Mouse (Mus musculus): ENCODE results near the gene Csad. TPM values are rescaled to one million over a fixed set of nuclear protein-coding genes. Genes with fewer than 3 reads are reported as not detected.
"Not testable (repeated sequence)": the region's sequence is repeated elsewhere in the genome, so short reads cannot be mapped to it uniquely, and the experiment has no call there.

The Csad gene
- polyA plus RNA-seq, 1 experiment from 2014 or later = 89.6 TPM

GRCm38 (mm10) chr15:102175736-102176319 is 28.7 kb downstream of the Csad start:
- ATAC-seq (ENCODE audit: insufficient number of reproducible peaks, insufficient read depth, low FRiP score, low TSS enrichment, low read depth) = no peak
- no peaks in the 10 kb centered on the region for H3K9me3 ChIP-seq
- no peaks in the 10 kb centered on the region for H3K27me3 ChIP-seq

DNA sequence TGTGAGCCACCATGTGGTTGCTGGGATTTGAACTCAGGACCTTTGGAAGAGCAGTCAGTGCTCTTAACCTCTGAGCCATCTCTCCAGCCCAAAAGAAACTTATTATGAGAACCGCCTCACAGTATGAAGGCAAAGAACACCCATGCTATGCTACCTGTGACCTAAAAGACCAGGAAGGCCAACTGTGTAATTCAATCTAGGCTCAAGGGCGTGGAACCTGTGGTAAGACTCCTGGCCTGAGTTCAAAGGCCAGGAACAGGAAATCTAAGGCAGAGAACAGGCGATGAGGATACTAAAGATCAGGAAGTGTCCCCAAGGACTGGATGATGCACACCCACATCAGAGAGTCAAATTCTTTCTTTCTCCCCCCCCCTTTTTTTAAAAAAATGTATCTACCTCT is 30.9 kb downstream of the Csad start:
- peaks cover 42% of the 10 kb centered on the region for H3K36me3 ChIP-seq
- no peak overlapping the region for H3K4me2 ChIP-seq
- H3K4me1 ChIP-seq = peaks cover 14% of the 10 kb centered on the region
- 81% methylated on average over 3 of the region's 3 CpGs for WGBS
- H3K4me3 ChIP-seq = no peak overlapping the region
- no peak overlapping the region for H3K9ac ChIP-seq
- ATAC-seq (ENCODE audit: insufficient number of reproducible peaks, insufficient read depth, low FRiP score, low TSS enrichment, low read depth) = no peak
- no peaks in the 10 kb centered on the region for H3K27me3 ChIP-seq
- H3K9me3 ChIP-seq = no peaks in the 10 kb centered on the region
- no peak overlapping the region for H3K27ac ChIP-seq

More at GRCm38 (mm10) chr15:102175736-102176319, 28.7 kb downstream of the Csad start:
- no peak overlapping the region for H3K27ac ChIP-seq
- H3K4me1 ChIP-seq = no peaks in the 10 kb centered on the region
- H3K9ac ChIP-seq = no peak overlapping the region
- no peak overlapping the region for H3K4me2 ChIP-seq
- 76% methylated on average over 16 of the region's 16 CpGs for WGBS
- peaks cover 57% of the 10 kb centered on the region for H3K36me3 ChIP-seq
- no peak overlapping the region for H3K4me3 ChIP-seq

- no peaks in the 10 kb centered on the region for H3K9me3 ChIP-seq
- ATAC-seq (ENCODE audit: insufficient number of reproducible peaks, insufficient read depth, low FRiP score, low TSS enrichment, low read depth) = no peak
- peak overlapping the region; percentile 66; the same call in 1 of the 2 replicates for H3K27ac ChIP-seq
- H3K9ac ChIP-seq = no peak overlapping the region
- no peaks in the 10 kb centered on the region for H3K27me3 ChIP-seq
- H3K36me3 ChIP-seq = peaks cover 3% of the 10 kb centered on the region; the same call in 1 of the 2 replicates
- WGBS = 46% methylated on average over 2 of the region's 2 CpGs
- no peak overlapping the region for H3K4me3 ChIP-seq
- H3K4me1 ChIP-seq = peaks cover 40% of the 10 kb centered on the region
- H3K4me2 ChIP-seq = no peak overlapping the region
These were observed 35.5 kb downstream of the Csad start for GRCm38 (mm10) chr15:102169064-102169463.

DNA sequence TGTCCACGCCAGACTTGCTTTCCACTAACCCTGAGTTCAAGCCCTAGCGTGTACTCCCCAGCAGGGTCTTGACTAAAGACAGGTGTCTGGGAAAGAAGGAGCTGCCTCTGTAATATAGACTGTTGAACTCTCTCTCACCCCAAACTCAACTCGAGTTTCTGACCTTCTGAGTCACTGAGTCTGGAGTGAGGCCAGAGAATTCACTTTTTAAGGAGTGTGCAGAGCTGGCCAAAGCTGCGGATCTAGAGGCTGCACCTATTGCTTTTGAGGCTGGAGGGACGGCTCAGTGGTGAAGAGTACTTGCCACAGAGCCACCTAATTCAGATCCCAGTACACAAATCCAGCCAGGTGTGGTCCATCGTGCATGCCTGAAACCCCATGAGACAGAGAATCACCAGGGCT is 36.9 kb downstream of the Csad start:
- peak overlapping the region; percentile 11; the same call in 1 of the 2 replicates for H3K4me2 ChIP-seq
- ATAC-seq (ENCODE audit: insufficient number of reproducible peaks, insufficient read depth, low FRiP score, low TSS enrichment, low read depth) = peak; percentile 59; the same call in 1 of the 2 replicates
- peaks cover 3% of the 10 kb centered on the region; the same call in 1 of the 2 replicates for H3K36me3 ChIP-seq
- no peaks in the 10 kb centered on the region for H3K27me3 ChIP-seq
- peak overlapping the region; percentile 66 for H3K27ac ChIP-seq
- no peaks in the 10 kb centered on the region for H3K9me3 ChIP-seq
- WGBS = 24% methylated on average over 6 of the region's 6 CpGs
- peaks cover 40% of the 10 kb centered on the region for H3K4me1 ChIP-seq
- no peak overlapping the region for H3K4me3 ChIP-seq
- H3K9ac ChIP-seq = peak overlapping the region; percentile 32; the same call in 1 of the 2 replicates

DNA sequence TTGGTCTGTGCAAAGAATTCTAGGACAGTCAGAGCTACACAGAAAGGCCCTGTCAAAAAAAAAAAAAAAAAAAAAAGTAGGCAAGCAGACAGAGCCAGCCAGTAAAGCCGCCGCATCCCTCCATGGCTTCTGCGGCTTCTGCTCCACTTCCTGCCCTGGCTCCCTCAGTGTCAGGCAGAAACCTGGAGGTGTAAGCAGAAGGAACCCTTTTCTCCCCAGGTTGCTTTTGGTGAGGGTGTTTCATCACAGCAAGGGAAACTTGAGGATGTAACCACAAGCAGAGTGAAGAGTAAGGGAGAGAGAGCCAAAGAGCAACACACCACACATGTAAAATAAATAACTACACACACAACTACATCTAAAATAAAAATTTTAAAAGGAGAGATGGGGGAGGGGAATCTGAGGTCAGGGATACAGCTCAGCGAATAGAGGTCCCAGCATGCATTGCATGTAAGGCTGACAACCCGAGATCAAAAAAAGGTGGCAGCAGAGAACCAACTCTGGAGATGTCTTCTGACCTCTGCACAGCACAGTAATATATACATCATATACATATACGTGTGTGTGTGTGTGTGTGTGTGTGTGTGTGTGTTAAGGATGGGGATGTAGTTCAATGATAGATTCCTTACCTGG is 38.9 kb downstream of the Csad start:
- H3K9ac ChIP-seq = no peak overlapping the region
- peaks cover 40% of the 10 kb centered on the region for H3K4me1 ChIP-seq
- no peaks in the 10 kb centered on the region for H3K36me3 ChIP-seq
- H3K4me2 ChIP-seq = no peak overlapping the region
- no peaks in the 10 kb centered on the region for H3K9me3 ChIP-seq
- no peak for ATAC-seq (ENCODE audit: insufficient number of reproducible peaks, insufficient read depth, low FRiP score, low TSS enrichment, low read depth)
- H3K27ac ChIP-seq = peak overlapping the region; percentile 60
- 24% methylated on average over 6 of the region's 6 CpGs for WGBS
- no peak overlapping the region for H3K4me3 ChIP-seq
- H3K27me3 ChIP-seq = no peaks in the 10 kb centered on the region

- H3K27ac ChIP-seq = no peak overlapping the region
- H3K36me3 ChIP-seq = no peaks in the 10 kb centered on the region
- no peak overlapping the region for H3K4me3 ChIP-seq
- no peak overlapping the region for H3K4me2 ChIP-seq
- no peaks in the 10 kb centered on the region for H3K27me3 ChIP-seq
- H3K4me1 ChIP-seq = peaks cover 31% of the 10 kb centered on the region
- H3K9me3 ChIP-seq = no peaks in the 10 kb centered on the region
- WGBS = 54% methylated on average over 3 of the region's 3 CpGs
- H3K9ac ChIP-seq = no peak overlapping the region
- ATAC-seq (ENCODE audit: insufficient number of reproducible peaks, insufficient read depth, low FRiP score, low TSS enrichment, low read depth) = no peak
These were observed 40.4 kb downstream of the Csad start for GRCm38 (mm10) chr15:102163900-102164693.

DNA sequence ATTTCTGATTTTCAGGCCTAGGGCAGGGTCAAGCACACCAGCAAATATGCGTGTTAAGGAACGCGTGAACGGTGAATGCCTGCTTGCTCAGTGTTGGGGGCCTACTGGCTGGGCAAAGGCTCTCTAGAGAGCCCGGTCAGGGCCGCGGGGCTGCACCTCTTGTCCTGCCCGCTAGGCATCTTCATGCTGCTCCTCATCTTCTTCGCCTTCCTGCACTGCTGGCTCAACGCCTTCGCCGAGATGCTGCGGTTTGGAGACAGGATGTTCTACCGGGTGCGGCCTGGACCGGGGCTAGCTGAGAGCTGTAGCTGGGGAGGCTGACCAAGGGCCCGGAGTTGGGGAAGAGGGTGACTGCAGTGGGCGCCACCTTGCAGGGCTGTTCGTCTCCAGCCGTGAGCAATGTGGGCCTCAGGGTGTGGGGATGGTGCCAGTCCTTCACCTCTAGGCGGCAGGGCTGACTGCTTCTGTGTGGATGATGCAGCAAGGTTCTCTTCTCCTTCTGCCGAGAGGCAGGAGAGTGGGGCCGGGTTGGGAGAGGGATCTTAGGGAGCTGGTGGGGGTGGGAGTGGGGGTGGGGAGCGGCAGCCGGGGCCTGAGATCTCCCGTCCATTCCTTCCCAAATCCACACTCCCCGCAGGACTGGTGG is 44.0 kb downstream of the Csad start:
- no peak for ATAC-seq (ENCODE audit: insufficient number of reproducible peaks, insufficient read depth, low FRiP score, low TSS enrichment, low read depth)
- WGBS = 64% methylated on average over 27 of the region's 27 CpGs
- H3K4me3 ChIP-seq = no peak overlapping the region
- H3K36me3 ChIP-seq = no peaks in the 10 kb centered on the region
- H3K4me1 ChIP-seq = peaks cover 5% of the 10 kb centered on the region
- no peaks in the 10 kb centered on the region for H3K27me3 ChIP-seq
- no peak overlapping the region for H3K9ac ChIP-seq
- no peaks in the 10 kb centered on the region for H3K9me3 ChIP-seq
- H3K4me2 ChIP-seq = no peak overlapping the region
- no peak overlapping the region for H3K27ac ChIP-seq

DNA sequence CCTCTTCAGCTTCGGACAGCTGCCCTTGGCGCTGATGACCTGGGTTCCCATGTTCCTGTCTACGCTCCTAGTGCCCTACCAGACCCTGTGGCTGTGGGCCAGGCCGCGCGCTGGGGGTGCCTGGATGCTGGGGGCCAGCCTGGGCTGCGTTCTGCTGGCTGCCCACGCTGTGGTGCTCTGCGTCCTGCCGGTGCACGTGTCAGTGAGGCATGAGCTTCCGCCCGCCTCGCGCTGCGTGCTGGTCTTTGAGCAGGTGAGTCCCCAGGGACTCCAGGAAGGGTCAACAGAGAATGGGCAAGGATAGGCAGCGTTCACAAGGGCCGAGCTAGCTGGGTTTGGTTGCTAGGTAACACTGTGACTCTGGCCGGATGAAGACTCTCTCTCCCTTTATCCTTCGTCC is 47.7 kb downstream of the Csad start:
- Histone ChIP-seq H3K4me2 (no peak overlapping the region), H3K27me3 (no peaks in the 10 kb centered on the region), H3K9me3 (no peaks in the 10 kb centered on the region), H3K4me3 (no peak overlapping the region), H3K27ac (no peak overlapping the region), H3K4me1 (peaks cover 4% of the 10 kb centered on the region; the same call in 1 of the 2 replicates), H3K9ac (no peak overlapping the region), H3K36me3 (no peaks in the 10 kb centered on the region)
- ATAC-seq (ENCODE audit: insufficient number of reproducible peaks, insufficient read depth, low FRiP score, low TSS enrichment, low read depth) = no peak
- WGBS = 39% methylated on average over 20 of the region's 20 CpGs

DNA sequence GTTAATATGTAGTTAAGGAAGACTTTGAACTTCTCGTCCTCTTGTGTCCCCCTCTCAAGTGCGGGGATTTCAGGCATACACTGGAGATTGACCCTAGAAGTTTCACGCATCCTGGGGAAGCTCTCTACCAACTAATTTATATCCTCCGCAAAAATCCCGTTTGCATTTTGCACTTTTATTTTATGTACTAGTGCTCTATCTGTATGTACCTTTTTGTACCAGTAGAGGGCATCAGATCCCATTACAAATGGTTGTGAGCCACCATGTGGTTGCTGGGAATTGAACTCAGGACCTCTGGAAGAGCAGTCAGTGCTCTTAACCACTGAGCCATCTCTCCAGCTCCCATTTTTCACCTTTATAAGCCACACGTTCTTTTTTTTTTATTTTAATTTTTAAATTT is 49.5 kb downstream of the Csad start:
- not testable (repeated sequence) for H3K4me2 ChIP-seq; H3K9me3 ChIP-seq; H3K4me3 ChIP-seq; H3K36me3 ChIP-seq; ATAC-seq (ENCODE audit: insufficient number of reproducible peaks, insufficient read depth, low FRiP score, low TSS enrichment, low read depth); H3K27ac ChIP-seq; H3K27me3 ChIP-seq; H3K9ac ChIP-seq
- WGBS = 92% methylated on average over 6 of the region's 6 CpGs
- peaks cover 13% of the 10 kb centered on the region; the same call in 1 of the 2 replicates for H3K4me1 ChIP-seq

DNA sequence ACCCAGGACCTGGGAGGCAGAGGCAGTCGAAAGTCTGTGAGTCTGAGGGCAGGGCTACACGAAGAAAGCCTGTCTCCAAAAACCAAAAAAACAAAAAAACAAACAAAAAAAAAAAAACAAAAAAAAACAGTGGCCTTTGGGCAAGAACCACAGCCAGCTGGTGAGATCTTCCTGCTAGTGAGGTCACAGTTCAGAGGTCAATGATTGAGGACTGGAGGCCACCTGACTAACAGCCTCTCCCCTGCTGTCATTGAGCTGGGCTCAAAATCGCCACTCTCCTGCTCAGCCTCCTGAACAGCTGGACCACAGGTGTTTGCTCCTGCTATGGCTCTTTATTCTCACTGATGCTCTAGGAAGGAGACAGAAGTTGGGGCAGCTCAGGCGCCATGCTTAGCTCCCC is 51.9 kb downstream of the Csad start:
- Histone ChIP-seq H3K27ac (no peak overlapping the region), H3K9ac (no peak overlapping the region), H3K4me2 (no peak overlapping the region), H3K4me3 (no peak overlapping the region), H3K4me1 (peaks cover 17% of the 10 kb centered on the region; the same call in 1 of the 2 replicates), H3K27me3 (no peaks in the 10 kb centered on the region), H3K9me3 (no peaks in the 10 kb centered on the region), H3K36me3 (no peaks in the 10 kb centered on the region)
- WGBS = 33% methylated on average over 4 of the region's 4 CpGs
- ATAC-seq (ENCODE audit: insufficient number of reproducible peaks, insufficient read depth, low FRiP score, low TSS enrichment, low read depth) = no peak
